Mouse (Mus musculus) cerebellum, adult 2 months (tissue): ENCODE measurements around the gene Pdzd3.

Experiments
- CTCF ChIP-seq: fragments of 200-500 bp; IDR thresholded peaks from 2 replicates; pipeline ENCODE4 v1.5.1; 2011; ENCODE audit warnings: low read depth, mild to moderate bottlenecking, control low read depth, low read length, moderate library complexity, borderline replicate concordance; ENCODE audit not compliant: insufficient read depth
- POLR2A ChIP-seq: fragments of 200-500 bp; IDR thresholded peaks from 2 replicates; pipeline ENCODE4 v1.6.1; 2011; ENCODE audit warnings: low read length, control low read depth, borderline replicate concordance; ENCODE audit not compliant: insufficient read depth

DNA sequence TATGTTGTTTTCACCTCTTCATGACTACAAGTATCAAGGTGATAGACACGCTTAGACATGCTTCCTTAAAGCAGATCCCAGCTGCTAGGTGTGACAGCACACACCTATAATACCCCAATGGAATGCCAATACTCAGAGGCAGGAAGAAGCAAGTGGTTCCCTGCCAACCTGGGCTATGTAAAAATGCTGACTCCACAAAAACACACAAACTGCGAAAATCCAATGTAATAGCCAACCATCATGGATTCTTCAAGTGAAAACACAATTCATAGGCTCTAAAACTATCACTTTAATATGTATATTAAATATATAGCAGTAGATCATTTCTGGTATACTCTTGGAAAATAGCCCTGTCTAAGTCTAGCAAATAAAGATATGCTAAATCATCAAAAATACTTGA, 43.4 kb downstream of the Pdzd3 start:
- no peak for TF ChIP-seq CTCF
- TF ChIP-seq POLR2A: no peak
